Mouse (Mus musculus) erythroblast, embryonic 14.5 days (primary cell): Measurements from ENCODE around the gene Gng3.

Experiments
- GATA1 ChIP-seq: IDR thresholded peaks from 2 replicates; pipeline ENCODE4 v1.6.1; 2012; ENCODE audit warnings: low read length, inconsistent platforms, mixed read lengths
- TAL1 ChIP-seq: IDR thresholded peaks from 3 replicates; pipeline ENCODE4 v1.6.1; 2012; ENCODE audit warnings: low read length, inconsistent platforms, mixed read lengths

GRCm38 (mm10) chr19:8803879-8804660 is 34.9 kb downstream of the Gng3 start:
- TF ChIP-seq GATA1 (no peak), TAL1 (no peak)
